Mouse (Mus musculus) small intestine, adult 2 months (tissue): ENCODE measurements around the gene G6pc2.

Experiments used
- CTCF ChIP-seq: fragments of 200-500 bp; IDR thresholded peaks from 2 replicates; pipeline ENCODE4 v1.5.1; 2012; ENCODE audit warnings: low read depth, mild to moderate bottlenecking, control low read depth, inconsistent platforms, low read length, moderate library complexity, mixed read lengths; ENCODE audit not compliant: insufficient replicate concordance, insufficient read length; ENCODE audit errors: extremely low read depth
- POLR2A ChIP-seq: fragments of 200-500 bp; IDR thresholded peaks from 2 replicates; pipeline ENCODE4 v1.6.1; 2012; ENCODE audit warnings: low read depth, mild to moderate bottlenecking, control low read depth, inconsistent platforms, low read length, moderate library complexity

DNA sequence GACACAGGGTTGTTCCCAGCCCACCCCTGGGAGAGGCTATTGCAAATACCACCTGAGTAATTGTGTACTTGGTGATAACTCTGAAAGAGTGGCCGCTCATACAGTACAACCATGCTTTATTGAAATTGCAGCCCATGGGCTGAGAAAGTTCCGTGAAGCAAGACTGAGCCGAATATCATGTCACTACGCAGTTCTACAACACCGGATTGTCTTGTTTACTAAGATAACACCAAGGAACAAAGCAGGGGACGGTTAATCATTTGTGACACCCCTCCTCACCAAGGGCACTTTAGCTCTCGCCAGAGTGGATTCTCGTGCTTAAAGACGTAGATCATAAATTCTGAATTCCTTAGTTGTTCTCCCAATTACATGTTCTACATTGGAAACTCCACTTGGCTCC lies 28.4 kb downstream of the G6pc2 start:
- TF ChIP-seq CTCF: no peak
- TF ChIP-seq POLR2A: no peak
